Mouse (Mus musculus) testis, adult 2 months (tissue): ENCODE measurements around the gene Smpdl3b.

Source experiments
- CTCF ChIP-seq: fragments of 200-500 bp; IDR thresholded peaks from 2 replicates; pipeline ENCODE4 v1.5.1; 2012; ENCODE audit warnings: low read depth, mild to moderate bottlenecking, inconsistent platforms, low read length, moderate library complexity; ENCODE audit not compliant: control insufficient read depth, insufficient read depth, insufficient replicate concordance
- POLR2A ChIP-seq: fragments of 200-500 bp; IDR thresholded peaks from 2 replicates; pipeline ENCODE4 v1.6.1; 2012; ENCODE audit warnings: low read depth, mild to moderate bottlenecking, inconsistent platforms, low read length, moderate library complexity; ENCODE audit not compliant: control insufficient read depth

GRCm38 (mm10) chr4:132735894-132736293 lies 21.2 kb downstream of the Smpdl3b start:
- no peak for TF ChIP-seq CTCF
- no peak for TF ChIP-seq POLR2A
